Mouse (Mus musculus) olfactory bulb, adult 2 months (tissue): Measurements from ENCODE around the gene Riok1.

Experiments
- CTCF ChIP-seq: fragments of 200-500 bp; IDR thresholded peaks from 2 replicates; pipeline ENCODE4 v1.5.1; 2012; ENCODE audit warnings: low read depth, mild to moderate bottlenecking, low read length, moderate library complexity; ENCODE audit not compliant: insufficient read depth
- POLR2A ChIP-seq: fragments of 200-500 bp; IDR thresholded peaks from 2 replicates; pipeline ENCODE4 v1.6.1; 2012; ENCODE audit warnings: mild to moderate bottlenecking, low read depth, low read length, moderate library complexity; ENCODE audit not compliant: insufficient read depth

DNA sequence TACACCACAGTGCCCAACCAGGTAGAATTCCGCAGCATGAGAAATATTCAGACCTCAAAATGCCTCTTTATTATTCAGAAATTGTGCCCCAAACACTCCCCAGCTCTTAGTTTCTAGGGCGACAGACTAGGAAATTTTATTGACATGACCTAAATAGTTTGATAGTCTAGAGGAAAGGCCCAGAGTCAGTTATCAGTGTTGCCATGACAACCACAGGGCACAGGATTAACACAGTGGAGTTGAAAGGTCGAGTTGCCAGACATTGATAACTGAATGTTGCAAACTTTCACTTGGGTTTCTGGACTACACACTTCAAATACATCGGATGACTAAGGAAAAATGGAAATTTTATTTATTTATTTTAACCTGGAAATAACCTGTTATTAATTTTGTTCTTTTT, 53.1 kb downstream of the Riok1 start:
- TF ChIP-seq CTCF (no peak), POLR2A (no peak)
